Mouse (Mus musculus): ENCODE results near the gene Hoxa13. TPM values are rescaled to one million over a fixed set of nuclear protein-coding genes. Genes with fewer than 3 reads are reported as not detected.

The Hoxa13 gene
- polyA plus RNA-seq, 1 experiment from 2014 or later: not detected

DNA sequence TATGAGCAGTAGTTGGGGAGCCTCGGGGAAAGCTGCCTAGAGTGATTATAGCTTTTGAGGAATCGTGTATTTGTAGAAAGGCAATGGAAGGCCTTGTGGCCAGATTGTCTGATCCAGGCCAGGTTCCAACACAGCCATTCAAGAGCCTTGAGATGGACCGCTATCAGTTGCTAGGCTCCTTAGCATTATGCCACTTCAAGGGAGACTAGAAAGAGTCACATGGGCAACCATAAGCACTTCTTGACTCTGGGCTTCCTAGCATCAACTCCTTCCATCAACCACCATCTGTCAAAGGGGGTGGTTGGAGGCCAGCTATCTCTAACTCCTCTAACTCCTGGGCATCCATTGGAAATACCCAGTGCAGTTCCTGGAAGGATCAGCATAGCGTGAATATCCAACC lies 10.9 kb downstream of the Hoxa13 start:
- Histone ChIP-seq H3K9ac (replicated peaks; ENCODE audit: low read depth, low read length) (no peak overlapping the region), H3K4me3 (ENCODE audit: low read depth, low read length) (no peak overlapping the region), H3K4me2 (replicated peaks; ENCODE audit: low read depth, low read length) (no peak overlapping the region), H3K27ac (ENCODE audit: low read length) (no peak overlapping the region), H3K4me1 (ENCODE audit: control insufficient read depth, insufficient read depth, low read length) (no peaks in the 10 kb centered on the region), H3K27me3 (ENCODE audit: control insufficient read depth, insufficient read depth, low read length) (peaks cover 69% of the 10 kb centered on the region), H3K36me3 (ENCODE audit: control insufficient read depth, insufficient read depth, low read length) (no peaks in the 10 kb centered on the region), H3K9me3 (ENCODE audit: control insufficient read depth, low read depth, low read length) (no peaks in the 10 kb centered on the region)
- ATAC-seq (ENCODE audit: insufficient number of reproducible peaks, insufficient read depth, low FRiP score, low read depth): no peak
- 3% methylated on average over 4 of the region's 4 CpGs for WGBS

DNA sequence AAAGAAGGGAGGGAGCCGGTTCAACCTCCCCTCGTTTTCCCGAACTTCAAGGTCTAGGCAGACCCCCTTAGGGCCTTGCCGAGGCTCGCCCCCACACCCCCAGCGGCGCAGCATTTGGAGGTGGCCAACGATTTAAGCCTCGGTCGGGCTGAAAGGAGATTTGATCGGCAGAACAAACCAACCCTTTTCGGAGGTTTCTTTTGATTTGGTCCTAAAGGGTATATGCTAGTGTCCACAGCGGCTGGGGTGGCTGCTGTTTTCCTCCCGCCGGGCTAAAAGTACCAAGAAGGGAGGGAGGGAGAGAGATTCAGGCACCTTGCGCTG lies 11.3 kb downstream of the Hoxa13 start:
- no peak overlapping the region for H3K4me3 ChIP-seq (ENCODE audit: low read depth, low read length)
- WGBS: 0% methylated on average over 16 of the region's 16 CpGs
- ATAC-seq (ENCODE audit: insufficient number of reproducible peaks, insufficient read depth, low FRiP score, low read depth): no peak
- H3K9ac ChIP-seq (replicated peaks; ENCODE audit: low read depth, low read length): no peak overlapping the region
- H3K27ac ChIP-seq (ENCODE audit: low read length): no peak overlapping the region
- H3K27me3 ChIP-seq (ENCODE audit: control insufficient read depth, insufficient read depth, low read length): peaks cover 69% of the 10 kb centered on the region
- no peak overlapping the region for H3K4me2 ChIP-seq (replicated peaks; ENCODE audit: low read depth, low read length)
- H3K9me3 ChIP-seq (ENCODE audit: control insufficient read depth, low read depth, low read length): no peaks in the 10 kb centered on the region
- H3K36me3 ChIP-seq (ENCODE audit: control insufficient read depth, insufficient read depth, low read length): no peaks in the 10 kb centered on the region
- no peaks in the 10 kb centered on the region for H3K4me1 ChIP-seq (ENCODE audit: control insufficient read depth, insufficient read depth, low read length)

DNA sequence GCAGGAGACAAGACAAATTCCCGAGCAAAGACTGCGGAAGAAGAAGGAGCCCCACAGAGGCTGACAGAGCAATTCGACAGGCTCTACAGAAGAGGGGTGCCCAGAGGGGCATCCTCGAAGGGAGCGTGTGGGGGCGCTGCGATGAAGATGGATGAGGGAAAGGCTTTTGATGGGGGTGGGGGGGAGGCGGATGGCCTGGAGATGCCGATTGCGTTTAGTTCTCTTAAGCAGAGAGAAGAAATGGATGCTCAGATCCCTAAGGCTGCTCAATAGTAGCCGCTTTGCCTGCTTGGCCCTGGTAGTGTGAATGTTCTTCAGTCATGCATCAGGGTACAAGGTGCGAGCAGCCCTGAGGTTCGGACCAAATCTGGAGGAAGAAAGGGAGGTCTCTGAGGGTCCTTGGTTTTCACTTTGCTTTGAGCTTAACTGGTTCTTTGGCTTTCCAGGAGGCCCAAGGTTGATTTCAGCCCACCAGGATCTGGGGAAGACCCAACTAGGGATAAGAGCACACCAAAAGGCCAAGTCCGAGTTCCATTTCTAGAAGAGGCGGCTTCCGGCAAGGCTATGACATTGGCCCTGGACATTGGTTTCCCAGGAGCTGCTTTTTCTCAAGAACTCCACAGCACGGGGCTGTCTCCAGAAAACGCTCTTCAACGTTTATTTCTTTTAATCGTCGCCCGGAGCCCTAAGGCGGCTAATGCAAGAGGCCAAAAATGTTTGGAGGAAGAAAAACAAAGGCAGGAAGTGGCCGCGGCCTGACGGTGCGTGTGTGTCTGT lies 11.9 kb downstream of the Hoxa13 start:
- Histone ChIP-seq H3K4me3 (ENCODE audit: low read depth, low read length) (no peak overlapping the region), H3K9ac (replicated peaks; ENCODE audit: low read depth, low read length) (no peak overlapping the region), H3K4me2 (replicated peaks; ENCODE audit: low read depth, low read length) (no peak overlapping the region), H3K4me1 (ENCODE audit: control insufficient read depth, insufficient read depth, low read length) (no peaks in the 10 kb centered on the region), H3K9me3 (ENCODE audit: control insufficient read depth, low read depth, low read length) (no peaks in the 10 kb centered on the region), H3K27me3 (ENCODE audit: control insufficient read depth, insufficient read depth, low read length) (peaks cover 68% of the 10 kb centered on the region), H3K36me3 (ENCODE audit: control insufficient read depth, insufficient read depth, low read length) (no peaks in the 10 kb centered on the region), H3K27ac (ENCODE audit: low read length) (no peak overlapping the region)
- no peak for ATAC-seq (ENCODE audit: insufficient number of reproducible peaks, insufficient read depth, low FRiP score, low read depth)
- WGBS: 1% methylated on average over 27 of the region's 27 CpGs

DNA sequence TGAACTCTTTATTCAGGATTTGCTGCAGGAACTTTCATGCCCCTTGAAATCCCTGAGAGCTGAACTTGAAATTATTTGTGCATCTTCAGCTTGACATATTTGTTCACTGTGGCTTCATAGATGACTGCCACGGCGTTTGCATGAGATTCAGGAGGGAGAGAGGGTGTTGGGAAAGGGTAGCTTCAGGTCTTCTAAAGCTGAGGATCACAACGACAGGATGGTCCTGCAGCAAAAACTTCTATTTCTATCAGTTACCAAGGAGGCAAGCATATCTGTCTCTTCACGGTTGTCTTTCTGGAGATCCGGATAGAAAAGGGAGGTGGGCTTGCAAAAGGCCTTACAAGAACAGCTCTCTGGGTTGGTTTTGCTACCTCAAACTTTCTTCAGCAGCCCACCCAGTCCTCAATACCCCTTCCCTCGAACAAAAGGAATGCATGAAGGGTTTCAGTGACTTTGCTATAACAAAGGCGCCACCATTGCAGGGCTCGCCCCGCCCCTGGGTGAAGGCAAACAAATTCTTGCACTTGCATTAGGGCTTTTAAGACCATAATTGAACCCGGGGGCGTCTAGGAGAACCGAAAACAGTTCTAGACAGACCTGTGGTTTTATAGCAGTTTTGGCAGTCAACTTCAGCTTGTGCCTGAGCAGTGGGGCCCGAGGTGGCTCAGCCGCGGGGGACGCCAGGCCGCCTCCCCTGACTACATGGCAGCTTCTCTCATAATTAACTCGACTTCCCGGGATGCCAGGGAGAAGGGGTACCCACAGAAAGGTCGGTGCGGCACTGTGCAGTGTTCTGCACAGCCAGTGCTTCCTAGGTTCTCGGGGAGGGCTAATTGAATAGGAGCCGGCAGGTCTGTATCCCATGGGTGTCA lies 12.7 kb downstream of the Hoxa13 start:
- H3K4me3 ChIP-seq (ENCODE audit: low read depth, low read length): no peak overlapping the region
- H3K27ac ChIP-seq (ENCODE audit: low read length): no peak overlapping the region
- H3K9me3 ChIP-seq (ENCODE audit: control insufficient read depth, low read depth, low read length): no peaks in the 10 kb centered on the region
- H3K9ac ChIP-seq (replicated peaks; ENCODE audit: low read depth, low read length): no peak overlapping the region
- no peaks in the 10 kb centered on the region for H3K4me1 ChIP-seq (ENCODE audit: control insufficient read depth, insufficient read depth, low read length)
- no peak overlapping the region for H3K4me2 ChIP-seq (replicated peaks; ENCODE audit: low read depth, low read length)
- WGBS: 3% methylated on average over 23 of the region's 23 CpGs
- peaks cover 72% of the 10 kb centered on the region for H3K27me3 ChIP-seq (ENCODE audit: control insufficient read depth, insufficient read depth, low read length)
- no peak for ATAC-seq (ENCODE audit: insufficient number of reproducible peaks, insufficient read depth, low FRiP score, low read depth)
- H3K36me3 ChIP-seq (ENCODE audit: control insufficient read depth, insufficient read depth, low read length): no peaks in the 10 kb centered on the region

DNA sequence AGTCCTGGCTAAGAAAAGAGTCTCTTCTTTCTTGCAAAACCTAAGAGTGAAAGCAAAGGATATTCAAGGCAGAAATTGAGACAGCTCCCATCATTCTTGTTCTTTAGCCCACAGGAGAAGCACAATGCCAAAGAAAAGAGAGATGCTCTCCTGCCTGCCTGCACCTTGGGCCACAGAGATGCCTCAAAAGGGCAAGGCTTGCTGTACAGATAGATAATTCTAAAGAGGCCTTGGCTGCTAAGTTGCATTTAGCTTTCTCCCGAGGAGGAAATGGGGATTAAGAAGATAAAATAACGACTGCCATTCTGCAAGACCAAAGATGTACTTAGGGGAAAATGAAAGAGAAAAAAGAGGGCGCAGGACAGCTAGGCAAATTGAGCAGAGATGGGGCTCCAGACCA lies 13.8 kb downstream of the Hoxa13 start:
- ATAC-seq (ENCODE audit: insufficient number of reproducible peaks, insufficient read depth, low FRiP score, low read depth): no peak
- Histone ChIP-seq H3K4me2 (replicated peaks; ENCODE audit: low read depth, low read length) (no peak overlapping the region), H3K27me3 (ENCODE audit: control insufficient read depth, insufficient read depth, low read length) (peaks cover 80% of the 10 kb centered on the region), H3K36me3 (ENCODE audit: control insufficient read depth, insufficient read depth, low read length) (no peaks in the 10 kb centered on the region), H3K4me3 (ENCODE audit: low read depth, low read length) (no peak overlapping the region), H3K9ac (replicated peaks; ENCODE audit: low read depth, low read length) (no peak overlapping the region), H3K9me3 (ENCODE audit: control insufficient read depth, low read depth, low read length) (no peaks in the 10 kb centered on the region), H3K4me1 (ENCODE audit: control insufficient read depth, insufficient read depth, low read length) (no peaks in the 10 kb centered on the region), H3K27ac (ENCODE audit: low read length) (no peak overlapping the region)
- 4% methylated on average over 3 of the region's 3 CpGs for WGBS

DNA sequence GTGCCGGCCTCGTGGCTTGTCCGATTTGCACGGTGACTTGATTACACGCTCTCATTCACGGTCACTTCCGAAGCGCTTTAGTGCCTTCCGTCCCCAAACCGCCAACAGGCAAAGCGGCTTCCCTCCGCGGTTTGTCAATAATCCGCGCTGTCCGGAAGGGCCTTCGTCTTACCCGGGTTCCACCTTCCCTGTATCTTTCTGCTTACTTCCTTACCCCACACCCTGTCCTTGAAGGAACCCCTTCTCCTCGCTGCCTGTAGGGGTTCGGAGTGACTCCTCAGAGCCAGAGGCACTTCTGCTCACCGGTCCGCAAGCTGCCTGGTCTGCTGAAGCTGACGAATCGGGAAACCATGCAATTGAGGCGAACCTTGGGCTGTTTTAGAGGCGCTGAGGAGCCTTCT lies 14.3 kb downstream of the Hoxa13 start:
- no peak overlapping the region for H3K27ac ChIP-seq (ENCODE audit: low read length)
- ATAC-seq (ENCODE audit: insufficient number of reproducible peaks, insufficient read depth, low FRiP score, low read depth): no peak

DNA sequence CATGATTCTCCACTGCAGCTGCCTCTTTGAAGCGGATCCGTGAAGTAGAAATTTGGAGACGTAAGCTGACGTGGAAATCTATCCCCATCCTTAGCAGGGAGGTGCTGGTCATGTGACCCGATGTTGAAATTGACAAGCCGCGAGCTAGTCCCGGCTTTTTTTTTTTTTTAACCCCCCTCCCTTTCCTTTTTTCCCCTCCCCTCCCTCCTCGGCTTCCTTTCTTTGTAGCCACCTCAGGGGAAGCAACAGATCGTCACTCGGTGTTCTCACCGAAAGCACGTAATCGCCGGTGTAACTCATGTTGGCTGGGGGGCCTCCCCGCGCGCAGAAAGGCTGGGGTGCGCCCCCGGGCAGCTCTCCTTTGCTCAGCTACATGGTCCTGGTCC lies 14.9 kb downstream of the Hoxa13 start, which contains the start of gene Hoxa11:
TSS of gene Hoxa11 (minus strand) at position 54 of the 386 bp plus-strand sequence.
- Histone ChIP-seq H3K4me1 (ENCODE audit: control insufficient read depth, insufficient read depth, low read length) (no peaks in the 10 kb centered on the region), H3K4me3 (ENCODE audit: low read depth, low read length) (0 out of 2 replicates have a peak within 1 kb of the TSS, but pooled peaks have one; percentile 8), H3K9ac (replicated peaks; ENCODE audit: low read depth, low read length) (no peak within 1 kb of the TSS), H3K27ac (ENCODE audit: low read length) (no peak within 1 kb of the TSS), H3K36me3 (ENCODE audit: control insufficient read depth, insufficient read depth, low read length) (no peaks in the 10 kb centered on the region), H3K4me2 (replicated peaks; ENCODE audit: low read depth, low read length) (no peak within 1 kb of the TSS), H3K27me3 (ENCODE audit: control insufficient read depth, insufficient read depth, low read length) (peaks cover 83% of the 10 kb centered on the region), H3K9me3 (ENCODE audit: control insufficient read depth, low read depth, low read length) (no peaks in the 10 kb centered on the region)
- ATAC-seq (ENCODE audit: insufficient number of reproducible peaks, insufficient read depth, low FRiP score, low read depth): no peak
- WGBS: under 1% methylated on average over 20 of the region's 20 CpGs

More for the DNA sequence above, 14.3 kb downstream of the Hoxa13 start:
- peaks cover 80% of the 10 kb centered on the region for H3K27me3 ChIP-seq (ENCODE audit: control insufficient read depth, insufficient read depth, low read length)
- no peaks in the 10 kb centered on the region for H3K36me3 ChIP-seq (ENCODE audit: control insufficient read depth, insufficient read depth, low read length)
- no peaks in the 10 kb centered on the region for H3K4me1 ChIP-seq (ENCODE audit: control insufficient read depth, insufficient read depth, low read length)
- H3K9me3 ChIP-seq (ENCODE audit: control insufficient read depth, low read depth, low read length): no peaks in the 10 kb centered on the region
- no peak overlapping the region for H3K9ac ChIP-seq (replicated peaks; ENCODE audit: low read depth, low read length)
- no peak overlapping the region for H3K4me3 ChIP-seq (ENCODE audit: low read depth, low read length)
- WGBS: under 1% methylated on average over 26 of the region's 26 CpGs
- no peak overlapping the region for H3K4me2 ChIP-seq (replicated peaks; ENCODE audit: low read depth, low read length)

DNA sequence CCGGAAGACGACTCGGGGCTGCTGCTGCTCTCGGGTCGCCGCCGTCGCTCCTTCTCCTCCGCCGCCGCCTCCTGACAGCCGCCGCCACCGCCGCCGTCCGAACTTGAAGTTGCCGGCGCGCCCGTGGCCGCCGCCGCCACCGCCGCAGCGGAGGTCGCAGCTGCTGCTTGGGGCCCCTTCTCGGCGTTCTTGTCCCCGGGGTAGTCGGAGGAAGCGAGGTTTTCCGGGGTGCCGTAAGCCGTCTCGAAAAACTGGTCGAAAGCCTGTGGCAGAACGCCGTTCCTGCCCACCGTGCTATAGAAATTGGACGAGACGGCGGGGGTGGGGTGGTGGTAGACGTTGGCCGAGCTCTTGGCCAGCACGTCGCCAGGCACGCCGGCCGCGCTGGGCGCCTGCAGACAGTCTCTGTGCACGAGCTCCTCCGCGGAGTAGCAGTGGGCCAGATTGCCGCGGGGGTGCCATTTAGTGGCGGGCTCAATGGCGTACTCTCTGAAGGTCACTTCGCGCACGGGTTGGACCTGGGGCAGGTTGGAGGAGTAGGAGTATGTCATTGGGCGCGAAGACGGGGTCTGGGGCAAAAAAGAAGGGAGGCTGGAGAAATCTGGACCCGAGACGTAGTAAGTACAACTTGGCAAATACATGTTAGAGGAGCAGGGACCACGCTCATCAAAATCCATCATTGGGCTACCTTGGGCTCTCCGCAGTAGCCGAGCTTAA lies 15.5 kb downstream of the Hoxa13 start:
- Histone ChIP-seq H3K27me3 (ENCODE audit: control insufficient read depth, insufficient read depth, low read length) (peaks cover 86% of the 10 kb centered on the region), H3K36me3 (ENCODE audit: control insufficient read depth, insufficient read depth, low read length) (no peaks in the 10 kb centered on the region), H3K9ac (replicated peaks; ENCODE audit: low read depth, low read length) (no peak overlapping the region), H3K4me3 (ENCODE audit: low read depth, low read length) (0 out of 2 replicates have a peak overlapping the region, but pooled peaks have one; percentile 8), H3K4me1 (ENCODE audit: control insufficient read depth, insufficient read depth, low read length) (no peaks in the 10 kb centered on the region; the same call in 1 of the 2 replicates), H3K9me3 (ENCODE audit: control insufficient read depth, low read depth, low read length) (no peaks in the 10 kb centered on the region), H3K4me2 (replicated peaks; ENCODE audit: low read depth, low read length) (no peak overlapping the region), H3K27ac (ENCODE audit: low read length) (no peak overlapping the region)
- WGBS: under 1% methylated on average over 71 of the region's 71 CpGs
- ATAC-seq (ENCODE audit: insufficient number of reproducible peaks, insufficient read depth, low FRiP score, low read depth): no peak
